Mouse (Mus musculus): Measurements from ENCODE around the gene Rasgef1a. TPM values are rescaled to one million over a fixed set of nuclear protein-coding genes. Genes with fewer than 3 reads are reported as not detected.
A peak's percentile ranks its signal among the peaks of the same experiment; 100 is the strongest.

The Rasgef1a gene
- polyA plus RNA-seq, 1 experiment from 2014 or later = not detected

DNA sequence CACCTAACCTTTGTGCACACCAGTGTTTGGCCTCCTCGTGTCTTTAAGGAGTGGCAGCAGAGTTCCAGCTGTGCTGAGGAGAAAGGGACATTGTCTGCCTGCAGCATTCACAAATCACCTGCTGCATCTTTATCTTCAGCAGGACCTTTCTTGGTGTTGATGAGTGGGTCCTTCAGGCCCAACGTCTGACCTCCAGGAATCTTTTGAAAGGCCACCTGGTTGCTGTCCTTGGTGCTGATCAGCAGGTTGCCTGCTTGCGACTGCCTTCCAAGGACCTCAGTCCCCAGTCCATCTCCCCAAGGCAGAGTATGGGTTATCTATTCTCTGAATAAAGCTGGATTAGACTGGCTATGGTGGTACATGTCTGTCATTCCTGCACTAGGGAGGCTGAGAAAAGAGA lies 10.0 kb upstream of the Rasgef1a start:
- no peaks in the 10 kb centered on the region for H3K9me3 ChIP-seq (ENCODE audit: control insufficient read depth, low read length)
- no peak overlapping the region for H3K9ac ChIP-seq (ENCODE audit: low read depth, low read length)
- H3K27me3 ChIP-seq (ENCODE audit: control insufficient read depth, insufficient read depth, low read length) = no peaks in the 10 kb centered on the region
- H3K36me3 ChIP-seq (ENCODE audit: control insufficient read depth, insufficient read depth, low read length) = no peaks in the 10 kb centered on the region
- H3K27ac ChIP-seq (ENCODE audit: low read depth, low read length) = no peak overlapping the region
- ATAC-seq (ENCODE audit: low FRiP score) (no peak), DNase-seq (ENCODE audit: low spot score) (no peak)
- no peaks in the 10 kb centered on the region for H3K4me1 ChIP-seq (replicated peaks; ENCODE audit: control insufficient read depth, insufficient read depth, low read length)
- H3K4me3 ChIP-seq (ENCODE audit: low read depth, low read length) = no peak overlapping the region
- WGBS = 11% methylated on average over 3 of the region's 3 CpGs
- H3K4me2 ChIP-seq (replicated peaks; ENCODE audit: low read depth, low read length) = no peak overlapping the region

DNA sequence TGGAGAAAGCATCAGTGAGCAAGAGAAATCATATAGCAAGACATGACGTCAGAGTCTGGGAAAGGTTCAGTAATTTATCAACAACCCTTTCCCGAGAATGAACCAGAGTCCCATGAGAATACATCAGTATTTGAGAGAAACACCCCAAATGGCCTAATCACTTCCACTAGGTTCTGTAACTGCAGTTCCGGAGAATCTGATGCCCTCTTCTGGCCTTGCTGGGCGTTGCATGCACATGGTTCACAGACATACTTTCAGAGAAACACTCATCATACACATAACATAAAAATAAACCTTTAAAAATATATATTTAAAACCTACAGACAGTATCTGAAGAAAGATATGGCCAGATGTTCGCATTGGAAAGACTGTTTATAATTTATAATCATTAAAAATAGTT lies 3.9 kb upstream of the Rasgef1a start:
- Histone ChIP-seq H3K4me1 (replicated peaks; ENCODE audit: control insufficient read depth, insufficient read depth, low read length) (no peaks in the 10 kb centered on the region), H3K4me3 (ENCODE audit: low read depth, low read length) (no peak overlapping the region), H3K9ac (ENCODE audit: low read depth, low read length) (no peak overlapping the region), H3K9me3 (ENCODE audit: control insufficient read depth, low read length) (no peaks in the 10 kb centered on the region), H3K36me3 (ENCODE audit: control insufficient read depth, insufficient read depth, low read length) (no peaks in the 10 kb centered on the region), H3K4me2 (replicated peaks; ENCODE audit: low read depth, low read length) (no peak overlapping the region), H3K27me3 (ENCODE audit: control insufficient read depth, insufficient read depth, low read length) (peaks cover 21% of the 10 kb centered on the region), H3K27ac (ENCODE audit: low read depth, low read length) (no peak overlapping the region)
- DNase-seq (ENCODE audit: low spot score) (no peak), ATAC-seq (ENCODE audit: low FRiP score) (no peak)
- WGBS = 46% methylated on average over 5 of the region's 5 CpGs

DNA sequence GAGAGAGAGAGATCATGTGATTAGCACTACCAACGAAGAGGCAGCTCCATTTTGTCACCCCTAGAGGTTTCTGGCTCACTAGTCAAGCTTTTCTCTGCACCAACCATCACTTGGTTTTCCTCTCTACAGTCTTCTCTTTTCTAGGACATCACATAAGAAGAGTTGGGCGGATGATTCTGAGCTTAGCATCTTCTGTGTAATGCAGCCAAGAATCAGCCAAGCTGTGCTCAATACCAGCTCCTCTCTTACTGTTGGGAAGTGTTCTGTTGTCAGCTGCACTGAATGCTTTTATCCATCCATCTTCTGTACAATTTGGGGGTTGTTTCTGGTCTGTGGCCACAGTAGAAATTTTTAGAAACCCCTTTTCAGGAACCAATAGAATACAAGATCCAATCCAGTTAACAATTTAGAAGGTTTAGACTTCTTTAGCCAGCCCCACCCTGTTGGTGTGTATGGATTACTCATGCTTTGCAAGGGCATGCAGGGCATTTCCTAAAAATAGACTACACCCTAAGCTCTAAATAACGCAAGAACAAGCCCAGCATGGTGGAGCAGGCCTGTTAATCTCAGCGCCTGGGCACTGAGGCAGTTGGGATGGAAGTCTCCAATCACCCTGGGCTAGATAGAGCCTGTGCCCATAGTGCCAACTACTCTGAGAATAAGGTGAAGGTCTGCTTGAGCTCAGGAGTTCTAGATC lies 3.2 kb upstream of the Rasgef1a start:
- DNase-seq (ENCODE audit: low spot score) = no peak
- no peaks in the 10 kb centered on the region for H3K4me1 ChIP-seq (replicated peaks; ENCODE audit: control insufficient read depth, insufficient read depth, low read length)
- no peak overlapping the region for H3K9ac ChIP-seq (ENCODE audit: low read depth, low read length)
- no peak overlapping the region for H3K4me3 ChIP-seq (ENCODE audit: low read depth, low read length)
- no peak overlapping the region for H3K4me2 ChIP-seq (replicated peaks; ENCODE audit: low read depth, low read length)
- no peak for ATAC-seq (ENCODE audit: low FRiP score)
- H3K27me3 ChIP-seq (ENCODE audit: control insufficient read depth, insufficient read depth, low read length) = peaks cover 23% of the 10 kb centered on the region
- no peaks in the 10 kb centered on the region for H3K36me3 ChIP-seq (ENCODE audit: control insufficient read depth, insufficient read depth, low read length)
- 81% methylated on average over 4 of the region's 4 CpGs for WGBS
- H3K9me3 ChIP-seq (ENCODE audit: control insufficient read depth, low read length) = no peaks in the 10 kb centered on the region
- H3K27ac ChIP-seq (ENCODE audit: low read depth, low read length) = no peak overlapping the region

DNA sequence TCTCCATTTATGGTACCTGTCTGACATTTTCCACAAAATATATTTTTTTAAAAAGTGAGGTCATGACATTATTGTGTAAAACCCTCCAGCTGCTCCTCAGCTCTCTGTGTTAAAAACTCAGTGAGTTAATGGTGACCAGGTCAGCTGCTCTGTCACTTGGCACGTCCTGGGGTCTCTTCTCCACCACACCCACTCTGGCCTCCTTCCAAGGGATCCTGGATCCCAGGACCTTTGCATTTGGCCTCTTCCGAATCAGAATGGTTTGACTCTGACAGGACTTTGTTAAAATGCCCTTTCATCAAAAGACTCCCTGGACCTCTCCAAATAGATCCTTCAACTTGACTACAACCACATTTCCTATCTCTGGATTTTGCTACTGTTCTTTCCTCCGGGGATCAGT lies 982 bp upstream of the Rasgef1a start:
- no peaks in the 10 kb centered on the region for H3K9me3 ChIP-seq (ENCODE audit: control insufficient read depth, low read length)
- WGBS = 76% methylated on average over 3 of the region's 3 CpGs

DNA sequence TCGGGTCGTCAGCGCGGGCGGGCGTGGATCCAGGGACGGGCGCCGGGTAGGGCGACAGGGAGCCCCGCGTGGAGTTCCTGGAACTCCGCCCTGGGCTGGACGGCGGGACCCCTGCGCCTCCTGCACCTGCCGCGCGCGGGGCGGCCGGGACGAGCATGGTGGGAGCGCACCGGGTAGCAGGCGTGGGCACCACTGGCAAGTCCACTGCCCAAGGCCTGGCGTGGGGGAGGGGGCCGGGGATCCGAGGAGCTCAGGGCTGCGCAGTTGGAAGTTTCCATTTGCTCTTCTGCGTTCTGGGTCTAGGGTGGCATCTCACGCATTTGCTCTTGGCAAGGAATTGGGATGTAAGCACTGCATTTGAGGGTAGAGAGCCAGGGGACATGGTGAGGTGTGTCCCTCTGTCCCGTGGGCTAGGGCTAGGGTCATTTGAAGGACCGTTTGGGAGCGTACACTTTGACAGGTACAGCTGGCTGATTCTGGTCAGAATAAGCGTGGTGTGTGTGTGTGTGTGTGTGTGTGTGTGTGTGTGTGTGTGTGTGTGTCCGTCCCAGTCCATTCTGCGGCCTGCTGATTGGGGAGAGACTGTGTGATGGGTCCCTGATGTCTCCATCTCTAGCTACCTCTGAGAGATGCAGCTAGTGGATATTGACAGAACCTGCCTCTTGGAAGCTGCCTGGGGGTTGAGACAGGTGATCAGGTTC lies 528 bp downstream of the Rasgef1a start:
- whole genome bisulfite sequencing = 18% methylated on average over 24 of the region's 38 CpGs
- DNase-seq (ENCODE audit: low spot score) (peak; percentile 45), ATAC-seq (ENCODE audit: low FRiP score) (peak; percentile 28; the same call in 1 of the 2 replicates)
- peak overlapping the region; percentile 42; the same call in 1 of the 2 replicates for H3K9ac ChIP-seq (ENCODE audit: low read depth, low read length)
- peak overlapping the region; percentile 42 for H3K4me3 ChIP-seq (ENCODE audit: low read depth, low read length)
- H3K36me3 ChIP-seq (ENCODE audit: control insufficient read depth, insufficient read depth, low read length) = no peaks in the 10 kb centered on the region
- 0 out of 2 replicates have a peak, but pooled peaks cover 3% of the 10 kb centered on the region for H3K4me1 ChIP-seq (replicated peaks; ENCODE audit: control insufficient read depth, insufficient read depth, low read length)
- peaks cover 23% of the 10 kb centered on the region for H3K27me3 ChIP-seq (ENCODE audit: control insufficient read depth, insufficient read depth, low read length)
- H3K9me3 ChIP-seq (ENCODE audit: control insufficient read depth, low read length) = no peaks in the 10 kb centered on the region
- H3K4me2 ChIP-seq (replicated peaks; ENCODE audit: low read depth, low read length) = peak overlapping the region; percentile 88
- no peak overlapping the region for H3K27ac ChIP-seq (ENCODE audit: low read depth, low read length)

More for the DNA sequence above, 982 bp upstream of the Rasgef1a start:
- H3K36me3 ChIP-seq (ENCODE audit: control insufficient read depth, insufficient read depth, low read length) = no peaks in the 10 kb centered on the region
- no peak overlapping the region for H3K4me2 ChIP-seq (replicated peaks; ENCODE audit: low read depth, low read length)
- ATAC-seq (ENCODE audit: low FRiP score) (no peak), DNase-seq (ENCODE audit: low spot score) (no peak)
- H3K4me3 ChIP-seq (ENCODE audit: low read depth, low read length) = no peak overlapping the region
- H3K4me1 ChIP-seq (replicated peaks; ENCODE audit: control insufficient read depth, insufficient read depth, low read length) = no peaks in the 10 kb centered on the region
- H3K9ac ChIP-seq (ENCODE audit: low read depth, low read length) = no peak overlapping the region
- peaks cover 23% of the 10 kb centered on the region for H3K27me3 ChIP-seq (ENCODE audit: control insufficient read depth, insufficient read depth, low read length)
- H3K27ac ChIP-seq (ENCODE audit: low read depth, low read length) = no peak overlapping the region

DNA sequence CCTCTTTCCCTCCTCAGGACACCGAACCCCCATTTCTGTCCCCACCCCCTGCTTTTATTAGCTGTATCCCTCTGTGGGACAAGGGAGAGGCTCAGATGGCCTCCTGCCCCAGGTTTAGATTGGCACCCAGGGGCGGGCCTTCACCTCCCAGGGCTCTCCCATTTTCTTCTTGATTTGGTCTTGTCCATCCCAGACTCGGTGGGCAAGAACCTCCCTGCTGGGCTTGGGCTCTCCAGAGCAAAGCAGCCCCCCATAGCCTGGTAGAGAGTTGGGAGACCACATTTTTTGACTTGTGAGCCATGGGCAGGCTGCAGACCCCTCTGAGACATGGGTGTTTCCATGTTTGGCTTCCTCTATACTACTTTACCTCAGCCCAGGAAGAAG lies 1.1 kb downstream of the Rasgef1a start:
- H3K27me3 ChIP-seq (ENCODE audit: control insufficient read depth, insufficient read depth, low read length) = peaks cover 23% of the 10 kb centered on the region
- no peak for DNase-seq (ENCODE audit: low spot score)
- H3K4me1 ChIP-seq (replicated peaks; ENCODE audit: control insufficient read depth, insufficient read depth, low read length) = 0 out of 2 replicates have a peak, but pooled peaks cover 3% of the 10 kb centered on the region
- H3K4me2 ChIP-seq (replicated peaks; ENCODE audit: low read depth, low read length) = no peak overlapping the region
- no peak overlapping the region for H3K27ac ChIP-seq (ENCODE audit: low read depth, low read length)
- H3K36me3 ChIP-seq (ENCODE audit: control insufficient read depth, insufficient read depth, low read length) = no peaks in the 10 kb centered on the region
- H3K9me3 ChIP-seq (ENCODE audit: control insufficient read depth, low read length) = no peaks in the 10 kb centered on the region
- H3K9ac ChIP-seq (ENCODE audit: low read depth, low read length) = no peak overlapping the region
- no peak for ATAC-seq (ENCODE audit: low FRiP score)
- no peak overlapping the region for H3K4me3 ChIP-seq (ENCODE audit: low read depth, low read length)
- 67% methylated on average over 2 of the region's 3 CpGs for WGBS

DNA sequence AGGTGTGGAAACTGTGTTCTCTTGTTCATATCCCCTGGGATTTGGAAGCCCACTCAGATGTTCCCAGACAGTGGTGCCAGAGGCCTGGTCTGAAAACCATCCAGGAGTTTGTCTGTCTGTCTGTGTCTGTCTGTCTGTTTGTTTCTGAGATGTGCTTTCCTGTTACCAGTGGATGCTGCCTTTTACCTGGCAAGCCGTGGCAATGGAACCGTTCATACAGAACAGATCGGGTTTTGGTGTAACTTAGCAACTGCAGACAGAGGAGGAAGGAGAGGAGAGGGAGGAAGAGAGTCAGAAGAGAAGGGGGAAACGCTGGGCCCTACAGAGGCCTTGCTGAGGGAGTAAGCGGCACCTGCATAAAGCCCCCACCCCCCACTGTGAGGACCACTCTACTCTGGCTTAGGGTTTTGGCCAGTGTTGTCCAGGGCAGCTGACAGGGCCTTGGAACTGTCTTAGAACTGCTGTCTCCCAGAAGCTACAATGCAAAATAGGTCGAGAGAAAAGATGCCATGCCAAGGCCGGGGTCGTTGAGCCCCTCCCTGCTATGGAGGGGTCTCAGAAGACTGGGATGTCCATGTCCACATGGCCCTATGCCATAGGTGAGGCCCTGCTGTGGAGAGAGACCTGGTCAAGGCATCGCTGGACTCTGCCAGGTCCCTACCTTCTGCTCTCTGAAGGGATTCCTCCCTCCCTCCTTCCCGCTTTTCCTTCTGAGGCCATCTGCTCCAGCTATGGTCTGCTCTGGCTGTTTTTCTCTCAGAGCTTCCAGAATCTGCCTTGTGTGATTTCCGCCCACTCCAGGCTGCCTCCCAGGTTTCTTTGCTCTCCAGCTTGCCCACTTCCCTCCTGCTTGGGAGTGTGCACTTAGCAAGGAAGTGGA lies 2.0 kb downstream of the Rasgef1a start:
- no peaks in the 10 kb centered on the region for H3K9me3 ChIP-seq (ENCODE audit: control insufficient read depth, low read length)
- H3K4me1 ChIP-seq (replicated peaks; ENCODE audit: control insufficient read depth, insufficient read depth, low read length) = 0 out of 2 replicates have a peak, but pooled peaks cover 3% of the 10 kb centered on the region
- no peak overlapping the region for H3K27ac ChIP-seq (ENCODE audit: low read depth, low read length)
- DNase-seq (ENCODE audit: low spot score) (no peak), ATAC-seq (ENCODE audit: low FRiP score) (no peak)
- WGBS = 71% methylated on average over 11 of the region's 11 CpGs
- no peak overlapping the region for H3K9ac ChIP-seq (ENCODE audit: low read depth, low read length)
- H3K27me3 ChIP-seq (ENCODE audit: control insufficient read depth, insufficient read depth, low read length) = peaks cover 23% of the 10 kb centered on the region
- no peak overlapping the region for H3K4me2 ChIP-seq (replicated peaks; ENCODE audit: low read depth, low read length)
- no peak overlapping the region for H3K4me3 ChIP-seq (ENCODE audit: low read depth, low read length)
- H3K36me3 ChIP-seq (ENCODE audit: control insufficient read depth, insufficient read depth, low read length) = no peaks in the 10 kb centered on the region

DNA sequence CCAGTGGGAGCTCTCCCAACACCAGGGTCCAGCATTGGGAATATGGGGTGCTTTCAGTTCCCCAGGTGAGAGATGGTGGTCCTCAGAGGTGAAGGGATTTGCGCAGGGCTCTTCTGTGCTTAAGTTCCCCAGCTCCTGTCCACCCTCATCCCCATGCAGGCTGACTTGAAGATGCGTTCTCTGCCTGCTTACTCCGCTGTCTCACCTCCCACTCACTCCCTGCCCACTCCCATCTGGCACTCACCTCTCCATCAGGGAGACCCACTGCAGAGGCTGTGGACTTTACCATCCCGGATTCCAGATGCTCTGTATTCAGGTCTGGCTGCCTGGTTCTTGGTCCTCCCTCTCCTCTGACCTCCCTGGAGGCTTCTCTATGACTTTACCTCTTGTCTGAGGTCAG lies 3.6 kb downstream of the Rasgef1a start:
- WGBS = 77% methylated on average over 4 of the region's 4 CpGs
- Histone ChIP-seq H3K4me1 (replicated peaks; ENCODE audit: control insufficient read depth, insufficient read depth, low read length) (0 out of 2 replicates have a peak, but pooled peaks cover 3% of the 10 kb centered on the region), H3K27ac (ENCODE audit: low read depth, low read length) (no peak overlapping the region), H3K36me3 (ENCODE audit: control insufficient read depth, insufficient read depth, low read length) (no peaks in the 10 kb centered on the region), H3K4me2 (replicated peaks; ENCODE audit: low read depth, low read length) (no peak overlapping the region), H3K4me3 (ENCODE audit: low read depth, low read length) (no peak overlapping the region), H3K9me3 (ENCODE audit: control insufficient read depth, low read length) (no peaks in the 10 kb centered on the region), H3K9ac (ENCODE audit: low read depth, low read length) (no peak overlapping the region), H3K27me3 (ENCODE audit: control insufficient read depth, insufficient read depth, low read length) (peaks cover 23% of the 10 kb centered on the region)
- DNase-seq (ENCODE audit: low spot score) (no peak), ATAC-seq (ENCODE audit: low FRiP score) (no peak)

All from hindbrain, embryonic 11.5 days (tissue).